Mouse (Mus musculus): Measurements from ENCODE around the gene Foxd4.

- TF ChIP-seq HCFC1 (IDR thresholded peaks at IDR 0.05; ENCODE audit: borderline replicate concordance, insufficient read depth, low read length) (no peak), ZC3H11A (IDR thresholded peaks at IDR 0.05; ENCODE audit: borderline replicate concordance, low read depth, low read length) (no peak), CHD2 (IDR thresholded peaks at IDR 0.05; ENCODE audit: low read depth, low read length) (no peak), ZNF384 (IDR thresholded peaks at IDR 0.05; ENCODE audit: low read depth, low read length) (no peak), MAFK (IDR thresholded peaks at IDR 0.05; ENCODE audit: insufficient read depth, low read depth, low read length) (no peak)
These were observed 39.8 kb downstream of the Foxd4 start for GRCm38 (mm10) chr19:24861276-24861611.

All from ES-E14 (cell line).